Mouse (Mus musculus) kidney, embryonic 15.5 days (tissue): ENCODE results near the gene Slc35e4. TPM values are rescaled to one million over a fixed set of nuclear protein-coding genes. Genes with fewer than 3 reads are reported as not detected.
"Not testable (repeated sequence)": the region's sequence is repeated elsewhere in the genome, so short reads cannot be mapped to it uniquely, and the experiment has no call there.

Experiments used
- ATAC-seq: fragments of 200-750 bp; cut with Nextera tagmentation; replicated peaks from 2 replicates; pipeline ENCODE4 v1.8.0; 2017; ENCODE audit warnings: moderate TSS enrichment; ENCODE audit not compliant: low FRiP score
- H3K27ac ChIP-seq: fragments of 300-500 bp; sonication (generic); 2 replicates; pipeline ENCODE4 v1.5.1; 2015; ENCODE audit warnings: mild to moderate bottlenecking, inconsistent platforms
- H3K27me3 ChIP-seq: fragments of 300-500 bp; sonication (generic); 2 replicates; pipeline ENCODE4 v1.6.1; 2015; ENCODE audit warnings: inconsistent platforms
- H3K36me3 ChIP-seq: fragments of 300-500 bp; sonication (generic); 2 replicates; pipeline ENCODE4 v1.6.1; 2015; ENCODE audit warnings: inconsistent platforms
- H3K4me1 ChIP-seq: fragments of 300-500 bp; sonication (generic); 2 replicates; pipeline ENCODE4 v1.6.1; 2015; ENCODE audit warnings: inconsistent platforms
- H3K4me2 ChIP-seq: fragments of 300-500 bp; sonication (generic); 2 replicates; pipeline ENCODE4 v1.6.1; 2015; ENCODE audit warnings: moderate library complexity, mild to moderate bottlenecking, inconsistent platforms
- H3K4me3 ChIP-seq: fragments of 300-500 bp; sonication (generic); replicated peaks from 2 replicates; pipeline ENCODE4 v1.5.1; 2015; ENCODE audit warnings: mild to moderate bottlenecking, inconsistent platforms
- H3K9ac ChIP-seq: fragments of 300-500 bp; sonication (generic); 2 replicates; pipeline ENCODE4 v1.6.1; 2015; ENCODE audit warnings: mild to moderate bottlenecking, inconsistent platforms
- H3K9me3 ChIP-seq: fragments of 300-500 bp; sonication (generic); replicated peaks from 2 replicates; pipeline ENCODE4 v1.6.1; 2016; ENCODE audit warnings: inconsistent platforms
- WGBS: fragments of 180-500 bp; shearing (Covaris S2); methylation state at CpG from one replicate; pipeline ENCODE4 v1.1.7; 2015; ENCODE audit warnings: mixed read lengths; 5-methylcytosine and 5-hydroxymethylcytosine counted together
- polyA plus RNA-seq: library from polyadenylated mRNA; unstranded; fragments of >200 nt; fragmentation: Nextera tagmentation; extraction: Ambion mirVana; gene quantifications from 2 replicates; pipeline ENCODE4 v1.2.1, GENCODE M21; 2015

Gene Slc35e4
- polyA plus RNA-seq, result 4.6 and 5.1 TPM in 2 replicates

- Histone ChIP-seq H3K36me3 (peaks cover 3% of the 10 kb centered on the region; the same call in 1 of the 2 replicates), H3K9me3 (no peaks in the 10 kb centered on the region), H3K4me3 (peak within 1 kb of the TSS; percentile 66), H3K4me1 (peaks cover 42% of the 10 kb centered on the region), H3K27ac (peak within 1 kb of the TSS; percentile 69), H3K4me2 (peak within 1 kb of the TSS; percentile 94), H3K27me3 (peaks cover 17% of the 10 kb centered on the region), H3K9ac (peak within 1 kb of the TSS; percentile 37)
- under 1% methylated on average over 28 of the region's 28 CpGs for WGBS
- peak; percentile 75 for ATAC-seq
Measured at GRCm38 (mm10) chr11:3914109-3914840, at the start of gene Slc35e4. Gene Slc35e4, minus strand, starts transcription at chr11:3914664.

GRCm38 (mm10) chr11:3963610-3964415 lies 49.3 kb upstream of the Slc35e4 start, which contains the start of gene Pes1:
Gene Pes1, plus strand, starts transcription at chr11:3963975.
- Histone ChIP-seq H3K9ac (peak within 1 kb of the TSS; percentile 78), H3K9me3 (no peaks in the 10 kb centered on the region), H3K27me3 (no peaks in the 10 kb centered on the region), H3K36me3 (peaks cover 25% of the 10 kb centered on the region), H3K27ac (peak within 1 kb of the TSS; percentile 78), H3K4me1 (peaks cover 15% of the 10 kb centered on the region), H3K4me3 (peak within 1 kb of the TSS; percentile 77), H3K4me2 (peak within 1 kb of the TSS; percentile 69)
- peak; percentile 92 for ATAC-seq
- WGBS, result under 1% methylated on average over 31 of the region's 31 CpGs

- Histone ChIP-seq H3K9ac (no peak overlapping the region), H3K27ac (peak overlapping the region; percentile 18; the same call in 1 of the 2 replicates), H3K27me3 (no peaks in the 10 kb centered on the region), H3K36me3 (peaks cover 19% of the 10 kb centered on the region), H3K9me3 (no peaks in the 10 kb centered on the region), H3K4me1 (peaks cover 15% of the 10 kb centered on the region), H3K4me3 (peak overlapping the region; percentile 77), H3K4me2 (peak overlapping the region; percentile 69)
- WGBS, result 83% methylated on average over 10 of the region's 10 CpGs
- ATAC-seq, result 0 out of 2 replicates have a peak, but pooled peaks have one; percentile 16
Measured at GRCm38 (mm10) chr11:3963155-3963554, 48.7 kb upstream of the Slc35e4 start.

- 0 out of 2 replicates have a peak, but pooled peaks cover 6% of the 10 kb centered on the region for H3K36me3 ChIP-seq
Measured at GRCm38 (mm10) chr11:3961761-3962160, 47.3 kb upstream of the Slc35e4 start.

GRCm38 (mm10) chr11:3960901-3961300 lies 46.4 kb upstream of the Slc35e4 start:
- no peaks in the 10 kb centered on the region for H3K27me3 ChIP-seq
- no peaks in the 10 kb centered on the region for H3K36me3 ChIP-seq
- 49% methylated on average over 2 of the region's 2 CpGs for WGBS

More at GRCm38 (mm10) chr11:3961761-3962160, 47.3 kb upstream of the Slc35e4 start:
- no peak overlapping the region for H3K4me2 ChIP-seq
- no peaks in the 10 kb centered on the region for H3K27me3 ChIP-seq
- H3K4me3 ChIP-seq, result no peak overlapping the region
- no peak for ATAC-seq
- no peaks in the 10 kb centered on the region for H3K9me3 ChIP-seq
- peaks cover 15% of the 10 kb centered on the region for H3K4me1 ChIP-seq
- H3K27ac ChIP-seq, result no peak overlapping the region
- no peak overlapping the region for H3K9ac ChIP-seq
- WGBS, result 76% methylated on average over 3 of the region's 3 CpGs

GRCm38 (mm10) chr11:3955371-3955770 lies 40.9 kb upstream of the Slc35e4 start:
- H3K36me3 ChIP-seq, H3K9me3 ChIP-seq, H3K27ac ChIP-seq, H3K9ac ChIP-seq, H3K4me3 ChIP-seq, ATAC-seq, H3K27me3 ChIP-seq, H3K4me2 ChIP-seq, H3K4me1 ChIP-seq: not testable (repeated sequence)
- WGBS, result 81% methylated on average over 4 of the region's 4 CpGs

More at GRCm38 (mm10) chr11:3960901-3961300, 46.4 kb upstream of the Slc35e4 start:
- H3K9ac ChIP-seq, result no peak overlapping the region
- no peaks in the 10 kb centered on the region for H3K9me3 ChIP-seq
- H3K4me1 ChIP-seq, result peaks cover 13% of the 10 kb centered on the region
- no peak overlapping the region for H3K27ac ChIP-seq
- no peak overlapping the region for H3K4me3 ChIP-seq
- no peak overlapping the region for H3K4me2 ChIP-seq
- no peak for ATAC-seq

GRCm38 (mm10) chr11:3954876-3955275 lies 40.4 kb upstream of the Slc35e4 start:
- H3K36me3 ChIP-seq, ATAC-seq, H3K4me3 ChIP-seq, H3K9me3 ChIP-seq, H3K9ac ChIP-seq, H3K4me1 ChIP-seq, H3K4me2 ChIP-seq, H3K27me3 ChIP-seq, H3K27ac ChIP-seq: not testable (repeated sequence)
- 83% methylated on average over 5 of the region's 5 CpGs for WGBS

- Histone ChIP-seq H3K4me3 (no peak overlapping the region), H3K9me3 (no peaks in the 10 kb centered on the region), H3K4me1 (no peaks in the 10 kb centered on the region), H3K27me3 (peaks cover 16% of the 10 kb centered on the region), H3K36me3 (no peaks in the 10 kb centered on the region), H3K9ac (no peak overlapping the region), H3K27ac (no peak overlapping the region), H3K4me2 (no peak overlapping the region)
- ATAC-seq, result no peak
- WGBS, result 28% methylated on average over 1 of the region's 1 CpGs
Measured at GRCm38 (mm10) chr11:3946386-3946785, 31.9 kb upstream of the Slc35e4 start.

- no peak overlapping the region for H3K9ac ChIP-seq
- H3K27ac ChIP-seq, result no peak overlapping the region
- H3K4me2 ChIP-seq, result no peak overlapping the region
- H3K9me3 ChIP-seq, result no peaks in the 10 kb centered on the region
- H3K27me3 ChIP-seq, result peaks cover 14% of the 10 kb centered on the region
- ATAC-seq, result no peak
- no peaks in the 10 kb centered on the region for H3K4me1 ChIP-seq
- H3K36me3 ChIP-seq, result no peaks in the 10 kb centered on the region
- H3K4me3 ChIP-seq, result no peak overlapping the region
- WGBS, result 83% methylated on average over 7 of the region's 7 CpGs
Measured at GRCm38 (mm10) chr11:3941371-3941770, 26.9 kb upstream of the Slc35e4 start.

- WGBS, result 80% methylated on average over 13 of the region's 13 CpGs
- no peaks in the 10 kb centered on the region for H3K27me3 ChIP-seq
- H3K36me3 ChIP-seq, result no peaks in the 10 kb centered on the region
- H3K4me3 ChIP-seq, result no peak overlapping the region
- no peak overlapping the region for H3K9ac ChIP-seq
- H3K9me3 ChIP-seq, result no peaks in the 10 kb centered on the region
- 0 out of 2 replicates have a peak overlapping the region, but pooled peaks have one; percentile 16 for H3K4me2 ChIP-seq
- H3K4me1 ChIP-seq, result peaks cover 3% of the 10 kb centered on the region; the same call in 1 of the 2 replicates
- H3K27ac ChIP-seq, result peak overlapping the region; percentile 72
- peak; percentile 56; the same call in 1 of the 2 replicates for ATAC-seq
Measured at GRCm38 (mm10) chr11:3937321-3937874, 22.9 kb upstream of the Slc35e4 start.

- H3K4me1 ChIP-seq, result peaks cover 10% of the 10 kb centered on the region
- WGBS, result 84% methylated on average over 3 of the region's 3 CpGs
Measured at GRCm38 (mm10) chr11:3936318-3936717, 21.9 kb upstream of the Slc35e4 start.

More at GRCm38 (mm10) chr11:3936318-3936717, 21.9 kb upstream of the Slc35e4 start:
- Histone ChIP-seq H3K9me3 (no peaks in the 10 kb centered on the region), H3K36me3 (no peaks in the 10 kb centered on the region), H3K9ac (no peak overlapping the region), H3K4me3 (no peak overlapping the region), H3K4me2 (no peak overlapping the region), H3K27ac (no peak overlapping the region), H3K27me3 (no peaks in the 10 kb centered on the region)
- ATAC-seq, result no peak
